Mouse (Mus musculus): Measurements from ENCODE around the gene Aanat. TPM values are rescaled to one million over a fixed set of nuclear protein-coding genes. Genes with fewer than 3 reads are reported as not detected.
"Not testable (repeated sequence)": the region's sequence is repeated elsewhere in the genome, so short reads cannot be mapped to it uniquely, and the experiment has no call there.

Gene Aanat
- polyA plus RNA-seq, 1 experiment from 2014 or later = not detected

- not testable (repeated sequence) for H3K4me2 ChIP-seq; H3K27ac ChIP-seq (replicated peaks); ATAC-seq (ENCODE audit: insufficient read depth); H3K9me3 ChIP-seq (replicated peaks); H3K9ac ChIP-seq; H3K4me3 ChIP-seq (replicated peaks); H3K27me3 ChIP-seq
- peaks cover 68% of the 10 kb centered on the region for H3K4me1 ChIP-seq (replicated peaks)
- peaks cover 48% of the 10 kb centered on the region for H3K36me3 ChIP-seq (replicated peaks)
- WGBS (ENCODE audit: insufficient replicate concordance) = 67% methylated on average over 9 of the region's 9 CpGs
These were observed 24.9 kb downstream of the Aanat start for GRCm38 (mm10) chr11:116611168-116611567.

GRCm38 (mm10) chr11:116611883-116612282 lies 25.7 kb downstream of the Aanat start:
- no peak overlapping the region for H3K9ac ChIP-seq
- H3K36me3 ChIP-seq (replicated peaks) = peaks cover 41% of the 10 kb centered on the region
- H3K27me3 ChIP-seq = no peaks in the 10 kb centered on the region
- H3K4me3 ChIP-seq (replicated peaks) = no peak overlapping the region
- no peak for ATAC-seq (ENCODE audit: insufficient read depth)
- peaks cover 71% of the 10 kb centered on the region for H3K4me1 ChIP-seq (replicated peaks)
- WGBS (ENCODE audit: insufficient replicate concordance) = 75% methylated on average over 9 of the region's 9 CpGs
- H3K4me2 ChIP-seq = no peak overlapping the region
- no peaks in the 10 kb centered on the region for H3K9me3 ChIP-seq (replicated peaks)
- H3K27ac ChIP-seq (replicated peaks) = 0 out of 2 replicates have a peak overlapping the region, but pooled peaks have one; percentile 38

DNA sequence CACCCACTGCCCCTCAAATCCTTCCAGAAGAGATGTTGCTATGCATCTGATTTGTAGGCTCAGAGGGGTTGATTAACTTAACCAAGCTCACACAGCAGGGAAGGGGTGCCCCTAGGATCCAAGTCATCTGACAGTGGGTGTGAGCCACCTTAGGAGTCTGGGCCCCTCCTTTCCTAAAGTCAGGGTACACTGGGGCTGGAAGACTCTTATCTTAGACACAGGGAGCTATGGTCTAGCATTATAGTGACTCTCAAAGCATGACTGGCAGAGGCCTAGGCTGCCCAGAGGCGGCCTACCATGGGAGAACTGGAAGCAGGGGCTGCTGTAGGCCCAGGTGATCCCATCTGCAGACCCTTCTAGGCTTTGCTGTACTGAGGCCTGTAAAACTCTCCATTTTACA lies 26.3 kb downstream of the Aanat start:
- no peak overlapping the region for H3K4me3 ChIP-seq (replicated peaks)
- H3K4me2 ChIP-seq = peak overlapping the region; percentile 2; the same call in 1 of the 2 replicates
- H3K4me1 ChIP-seq (replicated peaks) = peaks cover 75% of the 10 kb centered on the region
- no peak overlapping the region for H3K9ac ChIP-seq
- WGBS (ENCODE audit: insufficient replicate concordance) = 67% methylated on average over 1 of the region's 1 CpGs
- H3K9me3 ChIP-seq (replicated peaks) = no peaks in the 10 kb centered on the region
- H3K36me3 ChIP-seq (replicated peaks) = peaks cover 35% of the 10 kb centered on the region
- no peaks in the 10 kb centered on the region for H3K27me3 ChIP-seq
- ATAC-seq (ENCODE audit: insufficient read depth) = 0 out of 2 replicates have a peak, but pooled peaks have one; percentile 10
- peak overlapping the region; percentile 38 for H3K27ac ChIP-seq (replicated peaks)

- Histone ChIP-seq H3K4me1 (replicated peaks) (peaks cover 82% of the 10 kb centered on the region), H3K36me3 (replicated peaks) (peaks cover 28% of the 10 kb centered on the region), H3K9me3 (replicated peaks) (no peaks in the 10 kb centered on the region), H3K9ac (no peak overlapping the region), H3K4me3 (replicated peaks) (no peak overlapping the region), H3K27me3 (no peaks in the 10 kb centered on the region), H3K4me2 (peak overlapping the region; percentile 2; the same call in 1 of the 2 replicates), H3K27ac (replicated peaks) (peak overlapping the region; percentile 38)
- WGBS (ENCODE audit: insufficient replicate concordance) = 89% methylated on average over 6 of the region's 6 CpGs
- no peak for ATAC-seq (ENCODE audit: insufficient read depth)
These were observed 27.0 kb downstream of the Aanat start for GRCm38 (mm10) chr11:116613234-116613633.

DNA sequence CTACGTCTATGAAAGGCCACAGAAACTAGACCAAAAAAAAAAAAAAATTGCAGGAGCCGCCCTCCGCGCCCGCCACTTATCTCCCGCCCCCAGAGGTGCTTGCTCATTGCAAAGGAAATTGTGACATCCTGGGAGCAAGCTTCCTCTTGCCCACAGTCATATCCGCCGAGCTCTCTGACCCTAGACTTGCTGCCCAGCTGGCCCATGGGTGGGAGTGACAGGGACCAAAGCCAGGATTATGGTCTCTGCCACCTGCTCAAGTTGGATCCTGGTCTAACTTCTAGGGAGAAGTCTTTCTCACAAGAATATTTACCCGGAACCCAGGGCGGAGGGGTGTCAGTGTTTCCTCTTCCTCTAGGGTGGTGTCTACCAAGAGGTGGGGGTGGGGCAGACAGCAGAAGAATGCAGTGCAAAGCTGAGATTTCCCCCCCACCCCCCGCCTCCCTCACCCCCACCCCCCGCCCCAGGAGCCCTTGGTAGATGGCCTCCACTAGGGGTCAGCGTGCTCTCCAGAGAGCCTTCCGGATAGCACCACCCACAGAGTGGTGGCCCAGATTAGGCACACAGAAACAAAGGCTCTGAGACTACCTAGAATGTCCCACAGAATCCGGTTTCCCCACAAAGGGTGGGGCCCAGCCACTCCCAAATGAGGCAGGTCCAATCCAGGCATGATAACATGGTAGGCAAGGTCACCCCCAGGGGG lies 29.7 kb downstream of the Aanat start:
- ATAC-seq (ENCODE audit: insufficient read depth) = peak; percentile 75
- H3K9ac ChIP-seq = peak overlapping the region; percentile 45
- under 1% methylated on average over 15 of the region's 15 CpGs for WGBS (ENCODE audit: insufficient replicate concordance)

GRCm38 (mm10) chr11:116616438-116617118 lies 30.3 kb downstream of the Aanat start:
- Histone ChIP-seq H3K36me3 (replicated peaks) (peaks cover 8% of the 10 kb centered on the region; the same call in 1 of the 2 replicates), H3K9ac (peak overlapping the region; percentile 45), H3K27ac (replicated peaks) (peak overlapping the region; percentile 92), H3K27me3 (no peaks in the 10 kb centered on the region), H3K4me3 (replicated peaks) (peak overlapping the region; percentile 55), H3K4me2 (peak overlapping the region; percentile 83), H3K9me3 (replicated peaks) (no peaks in the 10 kb centered on the region), H3K4me1 (replicated peaks) (peaks cover 99% of the 10 kb centered on the region)
- no peak for ATAC-seq (ENCODE audit: insufficient read depth)
- WGBS (ENCODE audit: insufficient replicate concordance) = 38% methylated on average over 10 of the region's 10 CpGs

More for the DNA sequence above, 29.7 kb downstream of the Aanat start:
- Histone ChIP-seq H3K4me2 (peak overlapping the region; percentile 83), H3K27me3 (no peaks in the 10 kb centered on the region), H3K27ac (replicated peaks) (peak overlapping the region; percentile 92), H3K4me3 (replicated peaks) (peak overlapping the region; percentile 55), H3K36me3 (replicated peaks) (peaks cover 8% of the 10 kb centered on the region; the same call in 1 of the 2 replicates), H3K4me1 (replicated peaks) (peaks cover 94% of the 10 kb centered on the region), H3K9me3 (replicated peaks) (no peaks in the 10 kb centered on the region)

- Histone ChIP-seq H3K4me1 (replicated peaks) (peaks cover 100% of the 10 kb centered on the region), H3K27me3 (no peaks in the 10 kb centered on the region), H3K27ac (replicated peaks) (peak overlapping the region; percentile 92), H3K4me2 (0 out of 2 replicates have a peak overlapping the region, but pooled peaks have one; percentile 83), H3K4me3 (replicated peaks) (no peak overlapping the region), H3K9ac (no peak overlapping the region), H3K9me3 (replicated peaks) (no peaks in the 10 kb centered on the region), H3K36me3 (replicated peaks) (peaks cover 8% of the 10 kb centered on the region; the same call in 1 of the 2 replicates)
- WGBS (ENCODE audit: insufficient replicate concordance) = 87% methylated on average over 7 of the region's 7 CpGs
- no peak for ATAC-seq (ENCODE audit: insufficient read depth)
These were observed 31.4 kb downstream of the Aanat start for GRCm38 (mm10) chr11:116617641-116618040.

DNA sequence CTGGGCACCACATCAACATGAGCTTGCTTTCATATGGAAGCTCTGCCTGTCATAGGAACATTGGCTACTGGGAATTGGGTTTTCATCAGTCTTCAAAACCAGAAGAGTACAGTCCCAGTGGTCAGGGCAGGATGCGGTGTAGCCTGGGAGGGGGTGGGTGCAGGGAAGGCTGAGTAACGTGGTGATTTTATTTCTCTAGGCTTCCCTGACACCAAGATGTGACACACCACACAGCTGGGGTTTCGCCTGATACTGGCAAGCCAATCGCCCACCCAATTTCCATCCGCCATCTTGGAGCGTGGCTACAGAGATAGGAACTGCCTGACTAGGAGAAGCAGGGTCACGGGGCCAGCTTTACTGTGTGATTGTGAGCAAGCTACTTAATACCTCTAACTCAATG lies 32.4 kb downstream of the Aanat start:
- no peak for ATAC-seq (ENCODE audit: insufficient read depth)
- Histone ChIP-seq H3K9me3 (replicated peaks) (no peaks in the 10 kb centered on the region), H3K27ac (replicated peaks) (peak overlapping the region; percentile 93; the same call in 1 of the 2 replicates), H3K9ac (no peak overlapping the region), H3K27me3 (no peaks in the 10 kb centered on the region), H3K4me1 (replicated peaks) (peaks cover 100% of the 10 kb centered on the region), H3K4me2 (no peak overlapping the region), H3K36me3 (replicated peaks) (0 out of 2 replicates have a peak, but pooled peaks cover 3% of the 10 kb centered on the region), H3K4me3 (replicated peaks) (no peak overlapping the region)
- 64% methylated on average over 7 of the region's 7 CpGs for WGBS (ENCODE audit: insufficient replicate concordance)

DNA sequence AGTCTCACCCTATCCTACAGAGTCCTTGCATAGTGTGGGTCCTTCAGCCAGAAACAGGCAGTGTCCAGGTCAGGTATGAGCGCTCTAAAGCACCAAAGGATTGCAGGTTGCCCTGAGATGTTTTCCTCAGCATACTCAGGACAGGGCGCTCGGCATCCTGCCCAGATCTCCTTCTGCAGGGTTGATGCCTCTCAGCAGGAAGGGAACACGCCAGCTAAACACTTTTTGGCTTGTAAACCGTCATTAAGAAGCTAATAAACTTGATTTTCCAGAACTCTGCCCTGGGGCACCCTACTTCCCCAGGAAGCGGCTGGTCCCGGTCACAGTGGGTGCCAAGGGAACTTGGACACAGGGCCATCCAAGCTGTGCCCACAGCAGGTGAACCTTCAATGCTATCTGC lies 32.9 kb downstream of the Aanat start:
- Histone ChIP-seq H3K9me3 (replicated peaks) (no peaks in the 10 kb centered on the region), H3K4me1 (replicated peaks) (peaks cover 99% of the 10 kb centered on the region), H3K4me2 (peak overlapping the region; percentile 93), H3K4me3 (replicated peaks) (no peak overlapping the region), H3K36me3 (replicated peaks) (no peaks in the 10 kb centered on the region), H3K27ac (replicated peaks) (peak overlapping the region; percentile 93), H3K9ac (0 out of 2 replicates have a peak overlapping the region, but pooled peaks have one; percentile 7), H3K27me3 (no peaks in the 10 kb centered on the region)
- no peak for ATAC-seq (ENCODE audit: insufficient read depth)
- 83% methylated on average over 7 of the region's 7 CpGs for WGBS (ENCODE audit: insufficient replicate concordance)

DNA sequence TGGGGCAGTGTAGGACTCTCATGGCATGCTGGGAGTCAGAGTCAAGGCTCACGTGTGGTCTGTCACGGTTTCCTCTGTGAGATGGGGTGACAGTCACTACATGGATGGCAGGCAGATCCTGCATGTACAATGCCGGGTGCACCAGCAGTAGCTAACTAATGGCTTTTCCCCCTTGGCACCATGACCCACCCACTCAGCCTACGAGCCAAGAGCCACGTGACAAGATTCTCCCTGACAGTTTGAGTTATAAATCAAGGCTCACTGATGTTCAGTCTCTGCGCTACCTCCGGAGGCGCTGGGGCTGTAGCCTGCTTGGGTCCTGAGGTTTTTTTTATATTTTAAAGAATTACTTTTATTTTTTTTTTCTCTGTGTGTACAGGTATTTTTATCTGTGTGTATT lies 33.3 kb downstream of the Aanat start:
- Histone ChIP-seq H3K27ac (replicated peaks) (peak overlapping the region; percentile 93), H3K4me2 (peak overlapping the region; percentile 93), H3K4me1 (replicated peaks) (peaks cover 99% of the 10 kb centered on the region), H3K9me3 (replicated peaks) (no peaks in the 10 kb centered on the region), H3K36me3 (replicated peaks) (no peaks in the 10 kb centered on the region), H3K27me3 (no peaks in the 10 kb centered on the region), H3K4me3 (replicated peaks) (peak overlapping the region; percentile 88), H3K9ac (peak overlapping the region; percentile 93; the same call in 1 of the 2 replicates)
- 62% methylated on average over 8 of the region's 8 CpGs for WGBS (ENCODE audit: insufficient replicate concordance)
- ATAC-seq (ENCODE audit: insufficient read depth) = no peak

- peak; percentile 65 for ATAC-seq (ENCODE audit: insufficient read depth)
- H3K4me3 ChIP-seq (replicated peaks) = peak overlapping the region; percentile 88
These were observed 33.8 kb downstream of the Aanat start for GRCm38 (mm10) chr11:116620073-116620472.

More at GRCm38 (mm10) chr11:116620073-116620472, 33.8 kb downstream of the Aanat start:
- peak overlapping the region; percentile 93 for H3K4me2 ChIP-seq
- H3K9me3 ChIP-seq (replicated peaks) = no peaks in the 10 kb centered on the region
- H3K27ac ChIP-seq (replicated peaks) = peak overlapping the region; percentile 93
- peaks cover 99% of the 10 kb centered on the region for H3K4me1 ChIP-seq (replicated peaks)
- H3K27me3 ChIP-seq = no peaks in the 10 kb centered on the region
- no peaks in the 10 kb centered on the region for H3K36me3 ChIP-seq (replicated peaks)
- peak overlapping the region; percentile 93 for H3K9ac ChIP-seq
- 15% methylated on average over 9 of the region's 9 CpGs for WGBS (ENCODE audit: insufficient replicate concordance)
